Mouse (Mus musculus) cerebellum, postnatal 36 days (tissue): ENCODE data around the gene Methig1.
A peak's percentile ranks its signal among the peaks of the same experiment; 100 is the strongest.

Source experiments
- DNase-seq, 2 experiments: peaks; one replicate each; pipeline ENCODE4 v3.0.0; 2021 to 2022; ENCODE audit warnings: mixed read lengths in 2 of 2

Gene Methig1

DNA sequence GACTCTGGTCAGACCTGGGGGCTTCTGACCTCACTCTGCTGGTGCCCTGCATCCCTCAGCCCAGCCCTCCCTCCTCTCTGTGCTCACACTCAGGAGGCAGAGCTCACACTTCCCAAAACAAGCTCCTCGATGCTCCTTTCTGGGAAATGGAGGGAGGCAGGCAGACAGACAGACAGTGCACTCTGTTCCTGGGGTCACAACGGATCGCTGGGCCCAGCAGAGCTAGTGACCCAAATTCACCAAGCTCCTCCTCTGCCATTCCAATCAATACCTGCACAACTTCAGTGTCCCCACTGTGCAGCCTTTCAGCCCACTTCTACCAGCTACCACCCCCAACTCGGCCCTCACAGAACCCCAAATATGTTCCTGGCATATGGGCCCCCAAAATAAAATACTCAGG, 48.9 kb downstream of the Methig1 start:
- DNase-seq = no peak

- DNase-seq = no peak
Observed at GRCm38 (mm10) chr15:100402347-100402746, 49.4 kb downstream of the Methig1 start.

DNA sequence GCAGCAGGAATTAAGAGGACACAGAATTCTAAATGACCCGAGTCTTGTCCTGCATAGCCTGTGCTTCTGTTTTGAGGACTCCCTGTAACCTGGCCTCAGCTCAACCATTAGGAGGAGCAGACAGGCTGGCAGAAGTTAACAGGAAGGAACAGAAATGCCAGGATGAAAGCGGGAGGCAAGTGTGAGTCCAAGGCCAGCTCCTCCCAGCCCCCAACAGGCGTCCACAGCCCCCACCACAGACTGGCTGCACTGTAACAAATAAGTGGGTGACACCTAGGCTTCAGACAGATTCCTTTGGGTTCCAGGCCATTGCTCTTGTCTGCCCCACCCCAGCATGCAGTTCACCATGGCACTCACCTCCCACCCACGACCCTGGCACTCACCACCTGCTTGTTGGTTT, 49.8 kb downstream of the Methig1 start:
- no peak for DNase-seq

- DNase-seq = no peak
Observed at GRCm38 (mm10) chr15:100403318-100404000, 50.5 kb downstream of the Methig1 start.

GRCm38 (mm10) chr15:100406088-100406487, 53.1 kb downstream of the Methig1 start:
- no peak for DNase-seq

DNA sequence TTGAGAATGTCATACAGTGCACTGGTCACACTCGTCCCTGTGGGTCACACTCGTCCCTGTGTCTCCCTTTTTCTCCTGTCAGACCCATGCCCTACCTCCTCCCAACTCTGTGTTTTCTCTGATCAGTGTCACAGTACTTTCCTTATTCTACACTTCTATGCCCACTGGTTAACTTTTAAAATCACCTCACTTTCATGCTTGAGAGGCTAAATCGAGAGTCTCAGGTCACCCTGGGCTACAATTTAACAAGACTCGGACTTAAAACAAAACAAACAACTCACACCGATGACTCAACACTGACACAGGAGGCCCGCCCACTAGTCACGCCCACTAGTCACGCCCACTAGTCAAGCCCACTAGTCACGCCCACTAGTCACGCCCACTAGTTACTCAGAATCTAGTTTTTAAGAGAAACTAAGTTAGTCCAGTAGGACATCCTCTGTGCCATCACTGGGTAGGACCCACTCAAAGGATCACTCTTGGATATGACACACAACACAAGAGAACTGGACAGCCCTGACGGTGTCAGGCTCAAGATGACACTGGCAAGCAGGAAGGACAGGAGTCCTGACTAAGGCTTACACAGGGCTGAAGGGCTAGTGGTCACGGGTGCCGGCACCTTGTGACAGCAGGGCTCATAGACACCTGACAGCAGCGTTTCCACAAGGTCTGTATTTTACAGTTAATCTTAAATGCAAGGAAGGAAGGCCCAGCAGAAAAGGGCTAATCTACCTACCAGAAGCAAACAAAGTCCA, 58.1 kb downstream of the Methig1 start:
- DNase-seq = no peak

- no peak for DNase-seq
Observed at GRCm38 (mm10) chr15:100411731-100412130, 58.8 kb downstream of the Methig1 start.

DNA sequence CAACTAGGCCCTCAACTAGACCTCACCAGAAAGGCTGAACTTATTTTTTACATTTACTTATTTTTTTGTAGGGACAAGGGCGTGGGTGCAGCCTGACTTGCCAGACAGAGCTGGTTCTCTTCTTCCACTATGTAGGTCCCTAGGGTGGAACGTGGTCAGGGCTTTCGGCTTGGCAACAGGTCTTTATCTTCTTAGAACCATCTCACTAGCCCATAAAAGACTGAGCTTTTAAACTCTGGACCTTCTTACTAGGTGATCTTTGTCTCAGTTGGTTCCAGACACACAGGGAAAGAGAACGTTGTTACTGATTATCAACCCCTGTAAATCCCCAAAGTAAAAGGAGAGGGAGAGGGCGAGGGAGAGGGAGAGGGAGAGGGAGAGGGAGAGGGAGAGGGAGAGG, 60.4 kb downstream of the Methig1 start:
- DNase-seq = no peak

- no peak for DNase-seq
Observed at GRCm38 (mm10) chr15:100414011-100414410, 61.1 kb downstream of the Methig1 start.

DNA sequence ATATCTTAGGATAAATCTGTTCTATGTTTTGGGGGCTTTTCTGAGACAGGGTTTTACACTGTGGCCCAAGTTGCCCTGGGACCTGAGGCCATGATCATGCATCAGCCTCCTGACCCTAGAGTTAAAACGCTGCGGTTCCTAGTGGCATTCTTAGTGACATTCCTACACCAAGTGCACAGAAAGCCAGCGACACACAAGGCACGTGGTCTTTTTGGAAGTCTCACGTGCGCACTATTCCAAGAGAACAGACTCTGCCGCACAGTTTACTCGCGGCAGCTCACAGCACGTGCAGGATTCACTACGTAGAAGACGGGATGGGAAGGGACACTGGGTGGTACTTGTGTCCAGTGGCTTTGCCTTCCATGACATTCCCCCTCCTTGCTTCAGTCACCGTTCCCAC, 62.0 kb downstream of the Methig1 start:
- no peak for DNase-seq

- peak; percentile 15 to 19 for DNase-seq
Observed at GRCm38 (mm10) chr15:100415684-100416083, 62.7 kb downstream of the Methig1 start.

- DNase-seq = no peak
Observed at GRCm38 (mm10) chr15:100417854-100418450, 65.0 kb downstream of the Methig1 start.

- peak in 1 of 2 experiments; percentile 11 for DNase-seq
Observed at GRCm38 (mm10) chr15:100419311-100419710, 66.4 kb downstream of the Methig1 start.

DNA sequence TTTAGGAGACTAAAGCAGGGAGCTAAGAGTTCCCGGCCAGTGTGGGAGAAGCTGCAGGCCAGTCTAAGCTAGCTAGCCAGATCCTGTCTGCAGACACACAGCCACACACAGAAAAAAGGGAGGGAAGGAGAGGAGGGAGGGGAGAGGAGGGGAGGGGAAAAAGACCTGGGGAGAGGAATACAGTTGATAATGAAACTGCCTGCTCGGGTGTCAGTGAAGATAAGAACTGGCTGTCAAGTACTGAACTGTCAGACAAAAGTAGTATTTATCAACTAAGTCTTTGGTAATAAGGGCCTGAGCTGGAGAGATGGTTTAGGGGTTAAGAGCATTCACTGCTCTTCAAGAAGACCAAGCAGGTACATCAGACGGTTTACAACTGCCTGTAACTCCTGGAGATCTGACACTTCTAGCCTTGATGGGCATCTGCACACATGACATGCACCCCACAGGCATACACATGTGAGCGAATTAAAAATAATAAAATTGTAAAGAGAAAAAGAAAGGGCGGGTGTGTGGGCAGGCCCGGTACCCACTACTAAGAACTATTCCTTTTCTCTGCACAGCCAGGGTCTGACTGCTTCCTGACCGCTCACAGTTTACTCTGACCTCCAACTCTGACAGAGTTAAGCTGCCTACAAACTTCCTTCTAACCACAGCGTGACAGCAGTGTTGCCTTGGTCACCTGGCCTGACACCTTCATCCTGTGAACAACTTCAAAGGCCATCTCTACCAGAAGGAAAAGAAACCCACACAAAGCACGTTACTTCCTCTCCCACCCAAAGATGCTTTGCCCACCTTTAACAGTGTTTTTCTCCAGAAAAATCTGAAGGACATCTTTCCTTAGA, 67.2 kb downstream of the Methig1 start:
- DNase-seq = no peak

GRCm38 (mm10) chr15:100421059-100421757, 68.3 kb downstream of the Methig1 start:
- DNase-seq = no peak

DNA sequence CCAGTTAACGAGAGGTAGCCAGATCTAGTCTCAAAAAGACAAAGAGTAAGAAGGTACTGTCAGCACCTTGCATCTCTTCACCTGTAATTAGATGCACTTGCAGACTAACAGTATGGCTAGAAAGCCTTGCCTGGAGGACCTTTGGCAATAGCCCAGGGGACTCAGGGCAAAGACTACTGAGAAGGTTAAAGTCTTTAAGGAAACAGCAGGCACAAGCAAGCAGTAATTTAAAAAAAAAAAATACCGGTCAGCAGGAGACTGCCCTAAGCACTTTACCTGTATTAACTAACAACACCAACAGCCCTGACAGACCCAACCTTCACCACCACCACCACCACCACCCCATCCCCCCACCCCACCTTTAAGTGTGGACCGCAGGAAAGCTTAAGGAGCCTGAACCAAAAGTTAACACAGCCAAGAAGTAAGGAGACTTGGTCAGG, 68.8 kb downstream of the Methig1 start, which contains the start of gene Gm5475:
TSS of gene Gm5475 (plus strand) at position 390 of the 440 bp plus-strand sequence.
- DNase-seq = peak in 1 of 2 experiments; percentile 10

GRCm38 (mm10) chr15:100422476-100422875, 69.5 kb downstream of the Methig1 start:
- no peak for DNase-seq

DNA sequence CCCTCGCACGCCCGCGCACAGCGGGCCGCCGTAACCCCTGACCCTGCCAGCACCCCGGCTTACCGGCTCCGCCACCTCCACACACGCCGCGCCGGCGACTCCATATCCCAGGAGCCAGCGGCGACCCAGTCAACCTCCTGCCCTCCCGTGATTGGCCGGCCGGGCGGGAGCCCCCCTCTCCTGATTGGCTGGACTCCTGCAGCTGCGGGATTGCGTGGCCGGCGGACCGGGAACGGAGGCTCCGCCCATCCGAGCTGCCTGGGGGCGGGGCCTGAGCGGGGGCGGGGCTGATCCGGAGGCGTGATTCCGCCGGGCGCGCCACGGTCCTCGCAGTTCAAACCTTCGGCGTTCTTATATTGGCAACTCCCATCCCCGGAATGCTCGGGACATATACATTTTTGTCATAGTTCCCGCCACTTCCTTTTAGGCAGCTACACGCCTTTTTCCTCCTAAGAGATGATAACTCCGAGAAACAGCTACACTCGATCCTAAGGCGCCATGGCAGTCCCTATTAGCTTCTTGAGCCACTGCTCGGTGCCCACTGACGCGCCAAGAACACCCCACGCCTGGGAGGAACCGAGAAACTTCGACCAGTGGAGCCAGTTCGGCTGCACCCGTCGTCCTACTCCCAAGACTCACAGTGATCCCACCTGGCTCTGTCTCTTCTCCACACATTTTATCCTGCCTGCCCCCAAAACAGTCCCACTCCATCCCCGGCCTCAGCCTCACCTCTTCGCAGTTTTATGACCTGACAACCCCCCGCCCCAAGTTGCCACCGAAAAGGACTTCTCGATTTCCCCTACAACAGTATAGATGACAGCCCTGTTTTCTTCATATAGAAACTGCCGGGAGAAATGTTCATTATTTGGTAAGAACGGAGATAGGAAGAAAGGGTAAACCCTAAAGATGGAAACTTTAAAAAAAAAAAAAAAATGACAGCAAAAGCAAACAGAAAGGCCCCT, 70.2 kb downstream of the Methig1 start:
- DNase-seq = peak; percentile 94 to 97

DNA sequence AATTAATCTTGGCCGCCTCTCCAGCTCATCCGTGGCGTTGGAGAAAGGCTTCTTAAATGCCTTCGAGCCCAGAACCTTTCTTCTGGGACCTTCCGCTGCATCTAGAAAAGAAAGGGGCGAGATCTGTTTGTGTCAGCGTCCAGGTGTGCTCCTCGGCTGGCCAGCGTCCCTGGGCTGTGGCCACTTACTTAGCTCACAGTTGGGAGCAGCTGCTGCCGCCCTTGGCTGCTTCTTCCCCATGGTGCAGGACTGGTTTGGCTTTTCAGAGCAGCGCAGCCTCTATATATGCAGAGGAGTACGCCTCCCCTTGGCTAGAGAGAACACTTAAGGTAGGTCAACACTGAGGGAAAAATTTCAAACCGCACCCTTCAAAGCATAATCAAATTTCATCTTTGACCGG, 71.0 kb downstream of the Methig1 start:
- DNase-seq = peak in 1 of 2 experiments; percentile 9

DNA sequence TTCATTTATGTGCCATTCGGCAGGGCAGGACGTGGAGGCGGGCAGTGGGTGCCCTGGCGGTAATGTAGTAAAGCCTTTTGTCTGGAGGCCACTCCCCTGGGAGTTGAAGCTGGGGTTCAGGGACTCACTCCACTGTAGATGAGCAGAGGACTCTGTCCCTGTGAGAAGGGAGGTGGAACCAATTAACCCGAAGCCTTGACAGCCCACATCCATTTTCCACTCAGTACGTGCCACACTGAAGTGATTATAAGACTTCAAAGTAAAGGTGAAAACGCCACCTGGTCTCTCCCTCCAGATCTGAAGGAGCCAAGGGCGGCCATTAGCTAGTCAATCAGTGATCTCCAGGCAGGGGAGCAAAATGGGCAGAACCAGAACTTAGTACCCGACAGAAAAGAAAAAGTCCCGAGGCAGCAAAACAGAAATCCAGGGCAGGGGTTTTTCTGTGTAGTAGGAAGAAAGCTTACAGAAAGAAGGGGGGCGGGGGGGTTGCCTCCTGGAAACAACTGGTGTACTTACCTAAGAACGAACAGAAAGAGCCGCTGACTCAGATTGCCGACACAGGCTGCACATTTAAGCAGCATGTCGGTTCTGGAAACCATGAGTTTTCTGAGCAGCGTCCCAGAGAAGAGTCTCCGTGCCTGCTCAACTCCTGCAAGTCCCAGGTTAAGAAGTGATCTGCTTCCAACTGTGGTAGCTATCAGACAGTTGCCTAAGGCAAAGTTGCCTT, 71.6 kb downstream of the Methig1 start, which contains the start of gene Slc11a2:
TSS of gene Slc11a2 (minus strand) at position 677 of the 727 bp plus-strand sequence.
- DNase-seq = no peak
